Mouse (Mus musculus): ENCODE measurements around the gene Slc9a7. TPM values are rescaled to one million over a fixed set of nuclear protein-coding genes. Genes with fewer than 3 reads are reported as not detected.

Slc9a7 gene
- polyA plus RNA-seq, 1 experiment from 2014 or later: 1.2 TPM

GRCm38 (mm10) chrX:20160301-20160700 is 131.3 kb downstream of the Slc9a7 start:
- Histone ChIP-seq H3K4me1 (ENCODE audit: insufficient read depth) (no peaks in the 10 kb centered on the region), H3K4me3 (ENCODE audit: low read depth, low read length) (no peak overlapping the region), H3K9me3 (ENCODE audit: low read depth, low read length) (no peaks in the 10 kb centered on the region), H3K27ac (ENCODE audit: low read depth) (no peak overlapping the region), H3K4me2 (no peak overlapping the region), H3K27me3 (ENCODE audit: insufficient read depth, low read length) (no peaks in the 10 kb centered on the region), H3K36me3 (ENCODE audit: insufficient read depth) (no peaks in the 10 kb centered on the region), H3K9ac (no peak overlapping the region)
- peak; percentile 1 for DNase-seq
- WGBS: 31% methylated on average over 1 of the region's 1 CpGs
- ATAC-seq (ENCODE audit: insufficient read depth): no peak
- TF ChIP-seq CTCF (IDR thresholded peaks at IDR 0.05; ENCODE audit: low read depth): no peak

GRCm38 (mm10) chrX:20157519-20157918 is 134.1 kb downstream of the Slc9a7 start:
- H3K4me3 ChIP-seq (ENCODE audit: low read depth, low read length): no peak overlapping the region
- 16% methylated on average over 2 of the region's 2 CpGs for WGBS
- ATAC-seq (ENCODE audit: insufficient read depth) (no peak), DNase-seq (peak; percentile 58)
- no peak overlapping the region for H3K27ac ChIP-seq (ENCODE audit: low read depth)
- H3K27me3 ChIP-seq (ENCODE audit: insufficient read depth, low read length): no peaks in the 10 kb centered on the region
- peak; percentile 55 for TF ChIP-seq CTCF (IDR thresholded peaks at IDR 0.05; ENCODE audit: low read depth)
- H3K9ac ChIP-seq: no peak overlapping the region
- H3K9me3 ChIP-seq (ENCODE audit: low read depth, low read length): no peaks in the 10 kb centered on the region
- H3K4me2 ChIP-seq: no peak overlapping the region
- no peaks in the 10 kb centered on the region for H3K4me1 ChIP-seq (ENCODE audit: insufficient read depth)
- no peaks in the 10 kb centered on the region for H3K36me3 ChIP-seq (ENCODE audit: insufficient read depth)

GRCm38 (mm10) chrX:20129466-20129865 is 162.1 kb downstream of the Slc9a7 start:
- Histone ChIP-seq H3K9me3 (ENCODE audit: low read depth, low read length) (no peaks in the 10 kb centered on the region), H3K27ac (ENCODE audit: low read depth) (no peak overlapping the region), H3K4me2 (no peak overlapping the region), H3K36me3 (ENCODE audit: insufficient read depth) (no peaks in the 10 kb centered on the region), H3K27me3 (ENCODE audit: insufficient read depth, low read length) (no peaks in the 10 kb centered on the region), H3K4me1 (ENCODE audit: insufficient read depth) (no peaks in the 10 kb centered on the region), H3K4me3 (ENCODE audit: low read depth, low read length) (no peak overlapping the region), H3K9ac (no peak overlapping the region)
- WGBS: 73% methylated on average over 1 of the region's 1 CpGs
- no peak for TF ChIP-seq CTCF (IDR thresholded peaks at IDR 0.05; ENCODE audit: low read depth)
- no peak for ATAC-seq (ENCODE audit: insufficient read depth)
- DNase-seq: peak; percentile 1

GRCm38 (mm10) chrX:20128951-20129350 is 162.7 kb downstream of the Slc9a7 start:
- Histone ChIP-seq H3K27ac (ENCODE audit: low read depth) (no peak overlapping the region), H3K9me3 (ENCODE audit: low read depth, low read length) (no peaks in the 10 kb centered on the region), H3K9ac (no peak overlapping the region), H3K27me3 (ENCODE audit: insufficient read depth, low read length) (no peaks in the 10 kb centered on the region), H3K4me3 (ENCODE audit: low read depth, low read length) (no peak overlapping the region), H3K36me3 (ENCODE audit: insufficient read depth) (no peaks in the 10 kb centered on the region), H3K4me1 (ENCODE audit: insufficient read depth) (no peaks in the 10 kb centered on the region), H3K4me2 (no peak overlapping the region)
- no peak for DNase-seq
- no peak for ATAC-seq (ENCODE audit: insufficient read depth)
- TF ChIP-seq CTCF (IDR thresholded peaks at IDR 0.05; ENCODE audit: low read depth): no peak

GRCm38 (mm10) chrX:20125481-20125880 is 166.1 kb downstream of the Slc9a7 start:
- no peak for DNase-seq
- no peak overlapping the region for H3K4me3 ChIP-seq (ENCODE audit: low read depth, low read length)
- H3K4me2 ChIP-seq: no peak overlapping the region
- H3K27ac ChIP-seq (ENCODE audit: low read depth): no peak overlapping the region
- H3K9ac ChIP-seq: no peak overlapping the region
- no peaks in the 10 kb centered on the region for H3K27me3 ChIP-seq (ENCODE audit: insufficient read depth, low read length)
- ATAC-seq (ENCODE audit: insufficient read depth): no peak
- no peaks in the 10 kb centered on the region for H3K9me3 ChIP-seq (ENCODE audit: low read depth, low read length)
- H3K36me3 ChIP-seq (ENCODE audit: insufficient read depth): no peaks in the 10 kb centered on the region
- H3K4me1 ChIP-seq (ENCODE audit: insufficient read depth): no peaks in the 10 kb centered on the region
- 48% methylated on average over 2 of the region's 2 CpGs for WGBS
- no peak for TF ChIP-seq CTCF (IDR thresholded peaks at IDR 0.05; ENCODE audit: low read depth)

- WGBS: 74% methylated on average over 2 of the region's 2 CpGs
- no peak for DNase-seq
- Histone ChIP-seq H3K4me1 (ENCODE audit: insufficient read depth) (no peaks in the 10 kb centered on the region), H3K27me3 (ENCODE audit: insufficient read depth, low read length) (no peaks in the 10 kb centered on the region), H3K4me2 (no peak overlapping the region), H3K9ac (no peak overlapping the region), H3K9me3 (ENCODE audit: low read depth, low read length) (no peaks in the 10 kb centered on the region), H3K4me3 (ENCODE audit: low read depth, low read length) (no peak overlapping the region), H3K36me3 (ENCODE audit: insufficient read depth) (no peaks in the 10 kb centered on the region), H3K27ac (ENCODE audit: low read depth) (no peak overlapping the region)
- no peak for TF ChIP-seq CTCF (IDR thresholded peaks at IDR 0.05; ENCODE audit: low read depth)
- ATAC-seq (ENCODE audit: insufficient read depth): no peak
Measured at GRCm38 (mm10) chrX:20117717-20118116, 173.9 kb downstream of the Slc9a7 start.

- 38% methylated on average over 4 of the region's 4 CpGs for WGBS
- ATAC-seq (ENCODE audit: insufficient read depth): no peak
Measured at GRCm38 (mm10) chrX:20070196-20070595, 221.4 kb downstream of the Slc9a7 start.

GRCm38 (mm10) chrX:20066636-20067035 is 225.0 kb downstream of the Slc9a7 start:
- Histone ChIP-seq H3K27ac (ENCODE audit: low read depth) (no peak overlapping the region), H3K4me2 (no peak overlapping the region), H3K9me3 (ENCODE audit: low read depth, low read length) (no peaks in the 10 kb centered on the region), H3K27me3 (ENCODE audit: insufficient read depth, low read length) (no peaks in the 10 kb centered on the region), H3K4me1 (ENCODE audit: insufficient read depth) (no peaks in the 10 kb centered on the region), H3K36me3 (ENCODE audit: insufficient read depth) (no peaks in the 10 kb centered on the region), H3K4me3 (ENCODE audit: low read depth, low read length) (no peak overlapping the region), H3K9ac (no peak overlapping the region)
- ATAC-seq (ENCODE audit: insufficient read depth): peak; percentile 44; the same call in 1 of the 2 replicates
- TF ChIP-seq CTCF (IDR thresholded peaks at IDR 0.05; ENCODE audit: low read depth): no peak
- DNase-seq: peak; percentile 47

More at GRCm38 (mm10) chrX:20070196-20070595, 221.4 kb downstream of the Slc9a7 start:
- H3K36me3 ChIP-seq (ENCODE audit: insufficient read depth): no peaks in the 10 kb centered on the region
- H3K9me3 ChIP-seq (ENCODE audit: low read depth, low read length): no peaks in the 10 kb centered on the region
- H3K27me3 ChIP-seq (ENCODE audit: insufficient read depth, low read length): no peaks in the 10 kb centered on the region
- H3K4me1 ChIP-seq (ENCODE audit: insufficient read depth): no peaks in the 10 kb centered on the region
- no peak for DNase-seq
- H3K4me2 ChIP-seq: no peak overlapping the region
- H3K4me3 ChIP-seq (ENCODE audit: low read depth, low read length): no peak overlapping the region
- TF ChIP-seq CTCF (IDR thresholded peaks at IDR 0.05; ENCODE audit: low read depth): no peak
- H3K27ac ChIP-seq (ENCODE audit: low read depth): no peak overlapping the region
- no peak overlapping the region for H3K9ac ChIP-seq

All from lung, embryonic 14.5 days (tissue).